Mouse (Mus musculus): Measurements from ENCODE around the gene Ahnak. TPM values are rescaled to one million over a fixed set of nuclear protein-coding genes. Genes with fewer than 3 reads are reported as not detected.

The Ahnak gene
- 7.6 and 12.2 TPM in 2 replicates for polyA plus RNA-seq (2016; fragmentation: Nextera tagmentation; extraction: Ambion mirVana)

DNA sequence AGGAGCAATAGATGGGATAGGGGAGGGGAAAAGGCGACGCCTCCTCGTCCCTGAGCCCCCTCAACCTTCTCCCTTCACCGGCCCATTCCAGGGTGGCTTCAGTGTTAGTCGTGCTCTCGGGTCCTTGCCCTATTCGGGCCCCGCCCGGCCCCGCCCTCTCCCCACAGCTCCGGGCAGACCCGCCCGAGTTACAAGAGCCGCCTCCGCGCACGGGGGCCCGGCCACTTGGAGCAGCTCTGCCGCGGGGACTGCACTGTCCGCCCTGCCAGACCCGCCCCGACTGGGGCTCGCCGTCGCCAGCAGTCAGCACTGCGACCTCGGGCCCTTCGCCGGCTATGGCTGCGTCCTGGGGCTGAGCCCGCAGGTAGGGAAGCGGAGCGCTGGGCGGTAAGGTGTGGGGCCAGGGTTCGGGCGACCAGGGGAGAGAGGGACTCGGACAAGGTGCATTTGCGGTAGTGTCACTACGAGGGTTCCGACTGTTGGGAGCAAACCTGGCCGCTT lies at the start of gene Ahnak:
Gene Ahnak, plus strand, starts transcription at position 219 of the 501 bp plus-strand sequence.
- peaks cover 53% of the 10 kb centered on the region for H3K27me3 ChIP-seq
- peak within 1 kb of the TSS; percentile 62 for H3K9ac ChIP-seq (replicated peaks)
- WGBS: under 1% methylated on average over 40 of the region's 42 CpGs
- H3K4me2 ChIP-seq (replicated peaks): peak within 1 kb of the TSS; percentile 95
- H3K9me3 ChIP-seq: no peaks in the 10 kb centered on the region
- 0 out of 2 replicates have a peak within 1 kb of the TSS, but pooled peaks have one; percentile 15 for H3K27ac ChIP-seq (replicated peaks)
- ATAC-seq (ENCODE audit: low FRiP score, low read depth): peak; percentile 32
- peak within 1 kb of the TSS; percentile 53 for H3K4me3 ChIP-seq
- H3K36me3 ChIP-seq: no peaks in the 10 kb centered on the region
- H3K4me1 ChIP-seq: peaks cover 41% of the 10 kb centered on the region

DNA sequence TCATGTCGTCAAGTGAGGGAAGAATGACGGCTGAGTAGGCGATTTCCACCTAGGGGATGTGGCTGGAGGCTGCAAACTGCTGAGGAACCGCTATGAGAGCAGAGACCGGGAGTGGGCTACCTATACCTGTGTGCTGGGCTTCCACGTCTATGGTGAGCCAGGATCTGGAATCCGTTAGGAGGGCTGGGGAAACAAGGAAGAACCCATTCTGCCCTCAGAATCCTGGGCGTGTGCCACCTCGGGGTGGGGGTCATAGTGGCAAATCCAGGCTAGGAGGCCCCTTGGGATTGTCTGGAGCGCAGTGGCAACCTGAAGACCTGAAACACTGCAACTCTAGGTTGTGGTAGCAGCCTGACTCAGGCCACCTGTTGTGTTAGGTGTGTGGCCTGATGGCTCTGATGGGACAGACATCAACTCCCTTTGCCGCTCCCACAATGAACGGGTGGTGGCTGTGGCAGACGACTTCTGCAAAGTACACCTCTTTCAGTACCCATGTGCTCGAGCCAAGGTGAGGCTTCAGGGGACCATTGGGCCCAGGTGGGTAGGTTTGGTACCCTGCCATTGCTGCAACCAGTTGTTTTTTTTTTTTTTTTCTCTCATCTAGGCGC lies 48.5 kb upstream of the Ahnak start:
- Histone ChIP-seq H3K27me3 (no peaks in the 10 kb centered on the region), H3K4me2 (replicated peaks) (peak overlapping the region; percentile 73; the same call in 1 of the 2 replicates), H3K4me1 (peaks cover 35% of the 10 kb centered on the region), H3K9ac (replicated peaks) (peak overlapping the region; percentile 99; the same call in 1 of the 2 replicates), H3K4me3 (no peak overlapping the region), H3K9me3 (no peaks in the 10 kb centered on the region), H3K36me3 (peaks cover 20% of the 10 kb centered on the region), H3K27ac (replicated peaks) (no peak overlapping the region)
- no peak for ATAC-seq (ENCODE audit: low FRiP score, low read depth)
- 78% methylated on average over 15 of the region's 15 CpGs for WGBS

DNA sequence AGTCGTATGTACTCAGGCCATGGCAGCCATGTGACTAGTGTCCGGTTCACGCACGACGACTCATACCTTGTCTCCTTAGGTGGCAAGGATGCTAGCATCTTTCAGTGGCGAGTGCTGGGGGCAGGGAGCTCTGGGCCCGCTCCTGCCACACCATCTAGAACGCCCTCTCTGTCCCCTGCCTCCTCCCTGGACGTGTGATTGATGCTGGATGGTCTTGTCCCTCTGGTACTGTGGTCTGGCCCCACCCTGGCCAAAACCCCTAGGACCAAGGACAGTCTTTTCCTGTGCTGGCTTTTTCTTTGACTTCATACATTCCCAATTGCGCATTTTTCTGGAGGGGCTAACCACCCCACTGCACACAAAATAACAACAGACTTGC lies 48.0 kb upstream of the Ahnak start:
- peak overlapping the region; percentile 73 for H3K4me2 ChIP-seq (replicated peaks)
- H3K9me3 ChIP-seq: no peaks in the 10 kb centered on the region
- peaks cover 22% of the 10 kb centered on the region for H3K36me3 ChIP-seq
- H3K4me3 ChIP-seq: peak overlapping the region; percentile 94
- peak; percentile 38 for ATAC-seq (ENCODE audit: low FRiP score, low read depth)
- peak overlapping the region; percentile 99 for H3K9ac ChIP-seq (replicated peaks)
- H3K27ac ChIP-seq (replicated peaks): peak overlapping the region; percentile 98
- no peaks in the 10 kb centered on the region for H3K27me3 ChIP-seq
- 35% methylated on average over 10 of the region's 10 CpGs for WGBS
- H3K4me1 ChIP-seq: peaks cover 35% of the 10 kb centered on the region

DNA sequence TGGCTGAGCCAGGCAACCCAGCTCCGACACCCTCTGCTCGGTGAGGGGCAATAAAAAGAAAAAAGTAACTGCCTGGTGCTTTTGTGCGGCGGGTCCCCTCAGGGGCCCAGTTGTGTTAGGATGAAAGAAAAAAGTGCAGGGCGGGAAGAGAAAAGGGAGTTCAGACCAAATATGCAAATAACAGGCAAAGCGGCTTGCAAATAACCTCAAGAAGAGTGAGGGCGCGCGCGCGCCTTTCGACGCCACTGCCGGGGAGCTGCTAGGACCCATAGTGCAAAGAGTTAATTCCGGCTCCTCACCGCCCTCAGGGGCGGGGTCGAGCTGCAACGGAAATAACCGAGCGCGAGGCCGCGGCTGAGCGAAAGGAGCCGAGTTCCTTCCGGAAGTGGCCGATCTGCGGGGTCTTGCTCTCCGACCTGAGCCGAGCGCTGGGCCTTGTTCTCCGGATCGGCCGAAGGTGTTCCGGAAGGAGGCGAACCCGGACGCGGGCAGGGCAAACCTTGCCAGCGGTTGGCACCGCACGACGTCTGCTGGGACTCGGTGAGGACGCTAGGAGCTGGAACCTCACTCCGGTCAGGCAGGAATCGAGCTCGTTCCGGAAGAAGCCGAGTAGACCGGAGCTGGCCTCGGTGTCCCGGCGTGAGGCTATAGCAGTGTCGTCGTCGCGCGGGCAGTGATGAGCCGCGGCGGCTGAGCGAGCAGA lies 47.4 kb upstream of the Ahnak start, which contains the start of gene Mta2:
Gene Mta2, plus strand, starts transcription at position 361 of the 703 bp plus-strand sequence.
- ATAC-seq (ENCODE audit: low FRiP score, low read depth): peak; percentile 96

DNA sequence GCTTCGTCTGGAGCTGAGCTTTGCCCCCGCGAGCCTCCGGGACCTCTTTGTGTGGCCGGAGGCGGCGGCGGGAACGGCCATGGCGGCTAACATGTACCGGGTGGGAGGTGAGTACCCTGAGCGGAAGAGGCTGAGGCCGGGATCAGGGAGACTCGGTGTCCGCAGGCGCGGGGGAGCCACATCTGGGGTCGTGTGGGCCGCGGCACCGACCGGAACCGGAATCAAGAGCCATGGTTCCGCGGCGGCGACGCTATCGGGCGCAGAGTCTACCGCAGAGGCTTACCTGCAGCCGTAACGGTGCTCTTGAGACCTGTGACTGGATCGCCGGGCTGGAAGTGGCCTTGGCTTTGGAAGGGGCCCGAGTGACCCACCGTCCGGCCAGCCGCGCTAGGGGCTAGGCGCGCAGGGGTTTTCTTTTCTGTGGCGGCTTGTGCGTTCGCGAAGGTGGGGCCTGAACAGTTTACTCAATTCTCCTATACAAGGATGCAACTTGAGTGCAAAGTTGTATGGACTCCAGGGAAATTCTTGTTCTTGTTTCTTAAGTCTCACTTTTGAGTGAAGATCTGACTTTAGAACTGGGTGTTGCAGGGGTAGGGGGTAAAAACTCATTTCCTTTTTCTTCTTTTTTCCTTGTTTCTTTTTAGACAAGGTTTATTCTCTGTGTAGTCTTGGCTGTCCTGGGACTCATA lies 46.7 kb upstream of the Ahnak start:
- Histone ChIP-seq H3K27ac (replicated peaks) (peak overlapping the region; percentile 98), H3K4me1 (peaks cover 35% of the 10 kb centered on the region), H3K9ac (replicated peaks) (peak overlapping the region; percentile 99), H3K27me3 (no peaks in the 10 kb centered on the region), H3K4me2 (replicated peaks) (peak overlapping the region; percentile 73), H3K9me3 (no peaks in the 10 kb centered on the region), H3K36me3 (peaks cover 33% of the 10 kb centered on the region), H3K4me3 (peak overlapping the region; percentile 94)
- peak; percentile 52 for ATAC-seq (ENCODE audit: low FRiP score, low read depth)
- 0% methylated on average over 46 of the region's 46 CpGs for WGBS

More for the DNA sequence above, 47.4 kb upstream of the Ahnak start, which contains the start of gene Mta2:
- Histone ChIP-seq H3K27ac (replicated peaks) (peak within 1 kb of the TSS; percentile 98), H3K27me3 (no peaks in the 10 kb centered on the region), H3K4me2 (replicated peaks) (peak within 1 kb of the TSS; percentile 73), H3K4me1 (peaks cover 35% of the 10 kb centered on the region), H3K9me3 (no peaks in the 10 kb centered on the region), H3K36me3 (peaks cover 27% of the 10 kb centered on the region), H3K9ac (replicated peaks) (peak within 1 kb of the TSS; percentile 99), H3K4me3 (peak within 1 kb of the TSS; percentile 94)
- under 1% methylated on average over 64 of the region's 64 CpGs for WGBS

DNA sequence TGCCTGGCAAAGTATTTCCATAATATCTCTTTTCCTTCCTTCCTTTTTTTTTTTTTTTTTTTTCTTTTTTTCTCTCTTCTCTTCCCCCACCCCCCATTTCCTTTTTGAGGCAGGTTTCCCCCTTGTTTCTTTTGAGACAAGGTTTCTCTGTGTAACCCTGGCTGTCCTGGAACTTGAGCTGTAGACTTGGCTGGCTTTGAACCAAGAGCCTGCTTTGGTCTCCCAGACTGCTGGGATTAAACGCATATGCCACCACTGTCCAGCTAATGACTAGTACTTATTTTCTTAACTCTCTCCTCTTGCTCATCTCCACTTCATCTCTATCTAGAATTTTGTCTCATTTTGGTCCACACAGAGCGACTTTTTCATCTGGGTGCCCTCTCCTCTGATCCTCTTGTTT lies 46.0 kb upstream of the Ahnak start:
- Histone ChIP-seq H3K27me3 (no peaks in the 10 kb centered on the region), H3K4me2 (replicated peaks) (peak overlapping the region; percentile 73), H3K9me3 (no peaks in the 10 kb centered on the region), H3K36me3 (peaks cover 40% of the 10 kb centered on the region), H3K4me3 (peak overlapping the region; percentile 94), H3K9ac (replicated peaks) (peak overlapping the region; percentile 99), H3K4me1 (peaks cover 35% of the 10 kb centered on the region), H3K27ac (replicated peaks) (no peak overlapping the region)
- no peak for ATAC-seq (ENCODE audit: low FRiP score, low read depth)
- WGBS: 76% methylated on average over 2 of the region's 2 CpGs

DNA sequence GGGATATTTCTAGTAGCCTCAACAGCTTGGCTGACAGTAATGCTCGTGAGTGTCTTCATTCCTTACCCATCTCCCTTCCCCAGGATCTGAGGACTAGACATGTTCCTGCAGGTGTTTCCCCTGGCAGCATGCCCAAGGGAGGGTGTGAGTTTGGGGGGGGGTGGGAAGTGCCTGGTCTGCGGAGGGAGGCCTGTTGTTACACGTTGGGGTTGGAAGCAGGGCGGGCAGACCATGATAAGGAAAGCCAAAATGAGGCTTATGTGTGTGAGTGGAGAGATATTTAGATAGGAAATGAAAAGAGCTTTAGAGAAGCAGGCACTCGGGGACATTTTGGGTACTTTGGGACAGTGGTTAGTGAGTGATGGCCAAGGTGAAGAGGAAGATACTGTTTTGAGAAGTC lies 45.0 kb upstream of the Ahnak start:
- H3K4me2 ChIP-seq (replicated peaks): peak overlapping the region; percentile 73
- no peak overlapping the region for H3K9ac ChIP-seq (replicated peaks)
- 81% methylated on average over 5 of the region's 5 CpGs for WGBS
- no peak for ATAC-seq (ENCODE audit: low FRiP score, low read depth)
- H3K4me3 ChIP-seq: peak overlapping the region; percentile 12; the same call in 1 of the 2 replicates
- H3K9me3 ChIP-seq: no peaks in the 10 kb centered on the region
- no peak overlapping the region for H3K27ac ChIP-seq (replicated peaks)
- H3K27me3 ChIP-seq: no peaks in the 10 kb centered on the region
- H3K36me3 ChIP-seq: peaks cover 50% of the 10 kb centered on the region
- H3K4me1 ChIP-seq: peaks cover 35% of the 10 kb centered on the region

DNA sequence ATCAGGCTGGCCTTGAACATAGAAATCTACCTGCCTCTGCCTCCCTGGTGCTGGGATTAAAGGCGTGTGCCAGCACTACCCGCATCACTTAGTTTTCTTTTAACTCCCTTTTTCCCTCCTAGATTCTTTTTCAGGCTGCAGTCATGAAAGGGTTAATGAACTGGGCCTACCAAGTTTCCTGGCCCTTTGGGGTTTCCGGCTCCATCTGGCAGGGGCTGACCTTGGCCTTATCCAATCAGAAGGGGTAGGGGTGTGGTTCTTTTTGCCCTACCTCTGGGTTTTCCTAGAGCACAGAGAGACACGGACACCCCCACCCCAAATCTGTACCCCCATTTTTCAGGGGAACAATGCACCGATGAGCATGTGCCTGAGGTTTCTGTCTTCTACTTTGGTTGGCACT lies 44.3 kb upstream of the Ahnak start:
- peak overlapping the region; percentile 31 for H3K4me2 ChIP-seq (replicated peaks)
- no peak for ATAC-seq (ENCODE audit: low FRiP score, low read depth)
- 55% methylated on average over 5 of the region's 5 CpGs for WGBS
- no peaks in the 10 kb centered on the region for H3K27me3 ChIP-seq
- H3K9me3 ChIP-seq: no peaks in the 10 kb centered on the region
- peaks cover 35% of the 10 kb centered on the region for H3K4me1 ChIP-seq
- H3K36me3 ChIP-seq: peaks cover 57% of the 10 kb centered on the region
- H3K27ac ChIP-seq (replicated peaks): no peak overlapping the region
- H3K4me3 ChIP-seq: peak overlapping the region; percentile 13; the same call in 1 of the 2 replicates
- H3K9ac ChIP-seq (replicated peaks): no peak overlapping the region; the same call in 1 of the 2 replicates

DNA sequence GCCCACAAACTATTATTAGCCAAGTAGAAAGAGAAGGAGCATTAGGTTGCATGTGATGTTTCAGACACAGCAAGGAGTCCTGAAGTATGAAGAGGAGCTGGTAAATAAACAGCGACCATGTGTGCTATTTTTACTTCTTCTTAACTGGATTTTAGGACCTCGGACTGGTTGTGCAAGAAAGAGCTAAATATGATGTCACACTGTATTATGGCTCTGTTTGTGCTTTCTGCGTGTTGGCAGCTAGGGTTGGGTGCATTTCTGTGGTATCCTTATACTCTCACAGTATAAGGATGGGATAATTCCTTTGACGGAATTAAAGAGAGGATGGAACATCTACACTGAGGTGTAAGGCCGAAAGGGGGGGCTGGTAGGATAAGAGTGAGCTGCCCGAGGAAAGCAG lies 43.8 kb upstream of the Ahnak start:
- Histone ChIP-seq H3K27ac (replicated peaks) (no peak overlapping the region), H3K4me2 (replicated peaks) (peak overlapping the region; percentile 31; the same call in 1 of the 2 replicates), H3K4me3 (peak overlapping the region; percentile 13; the same call in 1 of the 2 replicates), H3K36me3 (peaks cover 62% of the 10 kb centered on the region), H3K9me3 (no peaks in the 10 kb centered on the region), H3K27me3 (no peaks in the 10 kb centered on the region), H3K4me1 (peaks cover 35% of the 10 kb centered on the region), H3K9ac (replicated peaks) (no peak overlapping the region)
- 91% methylated on average over 6 of the region's 6 CpGs for WGBS
- ATAC-seq (ENCODE audit: low FRiP score, low read depth): no peak

DNA sequence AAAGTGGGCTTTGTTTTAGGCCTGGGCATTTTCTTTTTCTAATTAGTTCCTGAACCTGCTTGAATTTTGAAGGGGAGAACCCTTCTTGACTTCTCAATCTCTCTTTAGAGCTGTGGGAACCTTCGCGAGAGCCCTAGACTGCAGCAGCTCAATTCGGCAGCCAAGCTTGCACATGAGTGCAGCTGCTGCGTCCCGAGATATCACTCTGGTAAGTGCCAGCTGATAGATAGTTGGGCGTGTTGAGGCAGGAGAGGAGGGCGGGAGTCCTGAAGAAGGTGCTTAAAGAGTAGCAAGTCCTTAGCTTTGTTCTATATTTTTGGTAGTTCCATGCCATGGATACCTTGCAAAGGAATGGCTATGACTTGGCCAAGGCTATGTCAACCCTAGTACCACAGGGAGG lies 42.2 kb upstream of the Ahnak start:
- Histone ChIP-seq H3K27me3 (no peaks in the 10 kb centered on the region), H3K27ac (replicated peaks) (no peak overlapping the region), H3K4me1 (peaks cover 31% of the 10 kb centered on the region), H3K9me3 (no peaks in the 10 kb centered on the region), H3K4me2 (replicated peaks) (no peak overlapping the region), H3K4me3 (no peak overlapping the region), H3K36me3 (peaks cover 78% of the 10 kb centered on the region), H3K9ac (replicated peaks) (no peak overlapping the region)
- WGBS: 93% methylated on average over 7 of the region's 7 CpGs
- ATAC-seq (ENCODE audit: low FRiP score, low read depth): no peak

DNA sequence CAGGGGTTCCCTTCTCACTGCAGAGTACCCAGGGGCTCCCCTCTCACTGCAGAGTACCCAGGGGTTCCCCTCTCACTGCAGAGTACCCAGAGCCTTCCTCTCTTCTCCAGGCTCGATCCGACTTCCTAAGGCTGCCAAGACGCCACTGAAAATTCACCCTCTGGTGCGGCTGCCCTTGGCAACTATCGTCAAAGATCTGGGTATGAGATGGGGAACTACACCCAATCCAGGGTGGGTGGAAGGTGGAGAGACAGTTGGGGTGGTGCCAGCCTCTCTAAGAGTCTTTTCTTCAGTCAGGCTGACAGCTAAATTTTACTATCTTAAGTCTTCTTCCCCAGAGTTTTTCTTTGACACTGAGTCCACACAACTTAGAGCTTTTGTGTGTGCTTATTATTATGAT lies 38.9 kb upstream of the Ahnak start:
- WGBS: 90% methylated on average over 5 of the region's 5 CpGs
- peaks cover 31% of the 10 kb centered on the region for H3K4me1 ChIP-seq
- no peaks in the 10 kb centered on the region for H3K27me3 ChIP-seq
- no peak for ATAC-seq (ENCODE audit: low FRiP score, low read depth)
- no peak overlapping the region for H3K4me3 ChIP-seq
- no peak overlapping the region for H3K9ac ChIP-seq (replicated peaks)
- H3K27ac ChIP-seq (replicated peaks): no peak overlapping the region
- no peaks in the 10 kb centered on the region for H3K9me3 ChIP-seq
- no peak overlapping the region for H3K4me2 ChIP-seq (replicated peaks)
- peaks cover 74% of the 10 kb centered on the region for H3K36me3 ChIP-seq
